Comparison of ENCODE assay signal across 8 mouse cellular contexts in genomic region chr4:82447061-82447671, GRCm38 (mm10).
DNase-seq lines count a peak whose midpoint lies in the region; ATAC-seq lines count a peak whose summit lies in the region.

No protein-coding gene starts in this region.

- ATAC-seq in hindbrain, embryonic 14.5 days (ENCODE audit: low FRiP score) = peak; percentile 78

- peaks cover 25% of the 10 kb centered on the region for H3K4me1 ChIP-seq in hindbrain, embryonic 14.5 days (replicated peaks; ENCODE audit: control insufficient read depth, insufficient read depth, low read length)

- H3K36me3 ChIP-seq in hindbrain, embryonic 14.5 days (replicated peaks; ENCODE audit: control insufficient read depth, insufficient read depth) = no peaks in the 10 kb centered on the region

- WGBS in hindbrain, embryonic 14.5 days = 9% methylated on average over 8 of the region's 8 CpGs

- no peak overlapping the region for H3K4me2 ChIP-seq in hindbrain, embryonic 14.5 days (replicated peaks)

- no peaks in the 10 kb centered on the region for H3K27me3 ChIP-seq in hindbrain, embryonic 14.5 days (ENCODE audit: control insufficient read depth, insufficient read depth, low read length)

- no peaks in the 10 kb centered on the region for H3K9me3 ChIP-seq in hindbrain, embryonic 14.5 days (ENCODE audit: control insufficient read depth, low read length)

- peak overlapping the region; percentile 10; the same call in 1 of the 2 replicates for H3K27ac ChIP-seq in hindbrain, embryonic 14.5 days

- H3K9ac ChIP-seq in hindbrain, embryonic 14.5 days = no peak overlapping the region

- no peak overlapping the region for H3K4me3 ChIP-seq in hindbrain, embryonic 14.5 days (replicated peaks; ENCODE audit: low read length)

- DNase-seq in NIH3T3 (ENCODE audit: low read depth) = peak; percentile 99
- peak; percentile 88 to 90 for DNase-seq in cerebellum, adult 18-20 months
- peak; percentile 51 to 70 for DNase-seq in frontal cortex, postnatal 36 days (ENCODE audit: low spot score in 2 of 2)
- peak; percentile 75 for DNase-seq in hindbrain, embryonic 14.5 days (ENCODE audit: low spot score)
- DNase-seq in layer of hippocampus, postnatal 14 days (ENCODE audit: low spot score in 2 of 2) = peak; percentile 73 to 93
- peak; percentile 88 to 95 for DNase-seq in lung, postnatal 4 days
- DNase-seq in testis, postnatal 14 days (ENCODE audit: low spot score) = peak; percentile 58
- DNase-seq in T-cell, adult 2 months (ENCODE audit: low spot score) = no peak
